Mouse (Mus musculus) right cerebral cortex, adult 2 months (tissue): ENCODE measurements around the gene BC049715.

Source experiments
- DNase-seq, 2 experiments: peaks; one replicate each; pipeline ENCODE4 v3.0.0; 2021 to 2022; ENCODE audit warnings: low spot score in 2 of 2

The BC049715 gene

GRCm38 (mm10) chr6:136808631-136809046, 18.8 kb upstream of the BC049715 start:
- peak; percentile 53 to 54 for DNase-seq

DNA sequence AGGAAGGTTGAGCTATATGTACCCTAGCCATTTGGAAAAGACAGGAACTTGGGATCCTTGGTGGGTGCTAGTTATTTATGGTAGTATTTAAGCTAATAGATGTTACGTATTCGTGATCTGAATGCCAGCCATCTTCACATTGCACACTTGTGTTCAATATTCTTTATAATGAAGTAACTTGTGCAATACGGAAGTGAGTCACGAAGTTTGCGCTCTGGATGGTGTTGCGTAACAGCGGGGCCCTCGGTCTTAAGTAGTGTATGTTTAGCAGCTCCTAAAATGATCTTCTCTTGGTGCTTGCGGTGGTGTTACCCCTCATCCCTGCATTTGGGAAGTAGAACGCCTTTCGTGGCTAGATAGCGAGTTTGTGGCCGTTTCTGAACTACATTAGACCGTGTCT, 18.3 kb upstream of the BC049715 start:
- DNase-seq = peak; percentile 55 to 65

DNA sequence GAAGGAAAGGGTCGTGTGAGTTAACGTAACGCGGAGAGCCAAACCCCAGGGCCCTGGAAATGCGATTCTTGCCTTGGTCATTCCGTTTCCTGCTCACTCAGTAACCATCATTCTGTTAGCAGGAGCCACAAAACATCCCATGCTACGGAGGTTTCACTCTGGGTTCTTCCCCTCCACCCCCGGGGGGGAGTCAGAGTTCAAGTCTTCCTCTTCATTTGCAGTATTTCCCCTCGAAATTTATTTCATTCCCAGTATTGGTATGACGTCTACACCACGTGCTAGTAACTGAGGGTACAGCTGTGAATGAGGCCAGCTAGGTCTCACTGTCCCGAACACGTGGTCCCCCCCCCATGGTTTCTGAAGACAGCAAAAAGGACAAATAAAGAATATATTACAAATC, 17.8 kb upstream of the BC049715 start:
- no peak for DNase-seq

GRCm38 (mm10) chr6:136811196-136811595, 16.2 kb upstream of the BC049715 start:
- DNase-seq = no peak

DNA sequence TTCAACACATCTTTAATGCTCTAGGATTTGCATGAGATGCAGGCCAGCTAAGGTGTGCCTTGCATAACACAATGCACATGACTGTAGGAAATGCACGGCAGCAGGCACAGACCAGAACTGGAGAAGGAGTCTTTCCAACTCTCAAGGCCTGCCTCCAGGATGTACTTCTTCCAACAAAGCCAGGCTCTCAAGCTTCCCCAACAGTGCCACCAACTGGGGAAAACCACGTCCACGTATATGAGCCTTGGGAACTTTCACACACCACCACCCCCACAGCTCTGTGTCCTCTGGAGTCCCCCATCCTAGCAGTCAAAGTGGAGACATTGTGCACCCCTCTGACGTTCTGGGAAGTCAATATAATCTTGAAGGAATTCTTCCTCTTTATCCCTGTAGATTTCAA, 14.3 kb upstream of the BC049715 start:
- DNase-seq = peak in 1 of 2 experiments; percentile 39

- no peak for DNase-seq
These were observed 12.0 kb upstream of the BC049715 start for GRCm38 (mm10) chr6:136815381-136815780.

GRCm38 (mm10) chr6:136816826-136817225, 10.6 kb upstream of the BC049715 start:
- DNase-seq = no peak

DNA sequence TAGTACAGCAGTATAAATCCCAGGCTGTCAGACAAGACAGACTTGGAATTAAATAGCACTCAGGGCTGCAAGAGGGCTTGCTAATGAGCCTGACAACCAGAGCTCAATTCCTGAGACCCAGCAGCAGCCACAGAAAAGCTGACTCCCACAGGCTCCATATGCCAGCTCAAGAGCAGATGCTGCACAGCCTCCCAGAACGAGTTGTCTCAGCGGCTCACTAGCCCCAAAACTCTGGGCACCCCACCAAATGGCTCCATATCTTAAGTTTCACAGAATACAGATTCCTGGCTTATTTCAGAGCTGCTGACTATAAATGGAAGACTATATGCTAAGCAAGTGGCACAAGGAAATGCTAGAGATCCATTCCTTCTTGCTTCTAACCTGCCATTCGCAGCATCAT, 9.9 kb upstream of the BC049715 start:
- DNase-seq = peak; percentile 85

GRCm38 (mm10) chr6:136820381-136820780, 7.0 kb upstream of the BC049715 start:
- no peak for DNase-seq

DNA sequence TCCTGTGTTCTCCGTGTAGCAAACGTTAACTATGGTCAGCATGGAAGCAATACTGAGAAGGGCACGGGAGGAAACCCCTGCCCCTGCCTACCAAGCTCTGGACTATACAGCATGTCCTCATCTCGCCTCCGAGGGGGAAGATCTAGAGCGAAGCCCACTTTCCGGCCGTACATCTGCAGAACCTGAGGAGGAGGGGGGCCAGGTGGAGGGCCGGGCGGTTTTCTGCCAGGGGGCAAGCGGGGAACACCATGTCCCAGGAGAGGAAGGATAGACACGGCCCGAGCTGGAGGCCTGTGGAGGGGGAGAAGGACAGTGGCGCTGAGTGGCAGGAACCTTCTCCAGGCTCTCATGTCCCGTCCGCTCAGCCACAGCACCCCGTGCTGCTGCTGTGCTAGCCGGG, 6.3 kb upstream of the BC049715 start:
- DNase-seq = no peak

- DNase-seq = no peak
These were observed 2.4 kb upstream of the BC049715 start for GRCm38 (mm10) chr6:136824987-136825386.

DNA sequence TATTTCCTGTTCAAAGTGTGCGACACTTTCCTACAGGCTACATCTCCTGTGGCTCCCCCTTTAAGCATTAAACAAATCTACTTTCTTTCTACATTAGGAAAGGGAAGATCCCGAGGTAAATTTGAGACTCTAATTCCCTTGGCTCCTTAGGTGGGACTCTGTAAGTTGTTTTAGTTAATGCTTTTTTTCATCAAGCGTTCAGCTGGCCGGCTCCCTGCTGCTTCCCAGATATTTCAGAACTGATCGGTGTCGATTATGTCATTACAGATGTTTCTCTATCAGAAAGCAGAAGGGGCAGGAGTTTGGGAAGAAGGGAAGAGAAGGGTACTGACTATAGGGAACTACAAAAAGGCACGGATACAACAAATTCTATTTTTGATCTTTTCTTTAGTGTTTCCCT, 310 bp upstream of the BC049715 start:
- DNase-seq = no peak

DNA sequence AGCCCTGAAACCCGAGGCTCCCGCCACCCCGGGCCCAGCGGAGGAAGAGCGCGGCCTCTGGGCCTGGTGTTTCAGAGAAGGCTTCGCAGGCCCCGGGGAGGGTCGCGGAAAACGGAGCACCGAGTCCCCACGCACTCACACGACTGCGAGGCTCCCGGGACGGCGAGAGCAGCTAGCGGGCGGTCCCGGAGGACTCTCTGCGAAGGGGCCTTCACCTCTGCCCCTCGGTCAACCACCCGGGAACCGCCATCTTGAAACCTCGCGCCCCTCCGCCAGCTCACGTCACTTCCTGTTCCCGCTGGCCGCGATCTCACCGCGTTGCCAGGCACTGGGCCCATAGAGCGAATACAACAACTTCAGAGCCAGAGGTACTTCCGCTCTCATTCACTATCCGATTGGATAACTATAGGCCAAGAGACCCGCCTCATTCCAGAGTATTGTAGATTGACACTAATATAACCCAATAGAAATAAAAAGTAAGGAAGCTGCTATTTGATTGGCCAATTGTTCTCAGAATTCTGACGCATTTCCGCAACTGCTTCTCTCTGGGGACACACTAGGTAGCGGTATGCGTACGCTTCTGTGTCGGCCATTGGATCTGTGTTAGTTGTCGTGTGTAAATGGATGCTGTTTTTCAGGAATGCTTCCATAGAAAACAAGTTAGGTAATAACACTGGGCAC, 595 bp downstream of the BC049715 start, which contains the start of gene Wbp11:
Wbp11 (minus strand) TSS at position 353 of the 681 bp plus-strand sequence.
- peak; percentile 96 to 97 for DNase-seq

DNA sequence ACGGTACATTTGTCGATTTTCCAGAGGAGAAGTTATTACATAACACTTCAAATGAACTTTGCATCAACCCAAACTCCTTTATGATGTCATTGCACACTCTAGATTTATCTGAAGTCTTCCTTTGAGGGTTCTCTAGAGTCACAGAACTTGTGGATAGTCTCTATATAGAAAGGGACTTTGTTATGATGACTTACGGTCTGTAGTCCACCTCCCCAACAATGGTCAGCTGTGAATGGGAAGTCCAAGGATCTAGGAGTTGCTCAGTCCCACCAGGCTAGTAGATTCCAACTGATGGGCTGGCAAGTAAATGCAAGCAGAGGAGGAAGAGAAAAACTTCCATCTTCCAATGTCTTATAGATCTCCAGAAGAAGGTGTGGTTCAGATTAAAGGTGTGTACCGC, 1.3 kb downstream of the BC049715 start:
- no peak for DNase-seq

DNA sequence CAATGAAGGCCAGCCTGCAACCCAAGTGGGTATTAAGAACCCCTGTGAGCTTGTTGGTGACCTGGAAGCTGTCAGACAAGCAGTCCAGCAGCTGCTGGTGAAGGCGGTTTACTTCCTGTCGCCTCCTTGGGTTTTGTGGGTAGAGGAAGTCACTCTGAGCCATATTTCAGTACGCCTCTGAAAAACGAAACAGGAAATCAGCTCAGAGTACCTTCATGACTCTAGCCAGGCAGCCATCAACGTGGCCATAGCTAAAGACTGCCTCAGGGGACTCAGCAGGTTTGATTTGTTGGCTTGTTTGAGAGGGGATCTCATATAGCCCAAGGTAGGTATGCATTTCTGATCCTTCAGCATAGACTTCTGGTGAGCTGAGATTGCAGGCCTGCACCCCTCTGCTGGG, 4.3 kb downstream of the BC049715 start:
- no peak for DNase-seq

DNA sequence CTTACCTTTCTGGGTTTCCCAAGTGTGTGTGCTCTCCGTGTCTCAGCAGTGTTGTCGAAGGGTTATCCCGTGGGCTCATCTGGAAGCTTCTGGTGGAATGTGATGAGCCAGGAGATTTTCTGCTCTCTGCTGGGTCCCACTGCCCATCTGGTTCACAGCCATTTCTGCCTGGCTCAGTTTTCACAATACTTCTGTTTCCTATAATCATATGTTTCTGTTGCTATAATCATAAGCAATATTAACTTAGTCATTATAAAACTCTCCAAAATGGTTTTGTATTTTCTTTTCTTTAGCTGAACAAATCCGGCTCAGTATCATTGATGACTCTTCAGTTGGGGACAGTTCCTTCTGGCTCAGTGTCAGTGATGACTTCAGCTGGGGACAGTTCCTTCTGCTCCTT, 7.9 kb downstream of the BC049715 start, which contains the start of gene Smco3:
Smco3 (minus strand) TSS at position 101 of the 400 bp plus-strand sequence.
- no peak for DNase-seq

DNA sequence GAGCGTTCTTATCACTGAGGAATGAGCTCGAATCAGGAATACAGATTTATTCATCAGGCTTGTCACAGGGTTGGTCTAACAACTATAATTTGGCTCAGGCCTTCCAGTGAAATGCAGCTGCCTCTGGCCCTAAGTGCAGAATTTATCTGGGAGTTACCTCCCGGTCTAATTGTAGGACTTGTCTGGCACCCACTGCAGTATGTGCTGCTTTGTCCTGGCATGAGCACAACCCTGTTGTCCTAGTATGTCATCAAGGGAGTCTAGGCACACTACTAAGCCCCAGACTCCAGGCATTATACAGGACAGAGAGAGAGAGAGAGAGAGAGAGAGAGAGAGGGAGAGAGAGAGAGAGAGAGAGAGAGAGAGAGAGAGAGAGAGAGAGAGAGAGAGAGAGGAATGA, 9.9 kb downstream of the BC049715 start:
- no peak for DNase-seq

- no peak for DNase-seq
These were observed 17.5 kb downstream of the BC049715 start for GRCm38 (mm10) chr6:136844903-136845302.

DNA sequence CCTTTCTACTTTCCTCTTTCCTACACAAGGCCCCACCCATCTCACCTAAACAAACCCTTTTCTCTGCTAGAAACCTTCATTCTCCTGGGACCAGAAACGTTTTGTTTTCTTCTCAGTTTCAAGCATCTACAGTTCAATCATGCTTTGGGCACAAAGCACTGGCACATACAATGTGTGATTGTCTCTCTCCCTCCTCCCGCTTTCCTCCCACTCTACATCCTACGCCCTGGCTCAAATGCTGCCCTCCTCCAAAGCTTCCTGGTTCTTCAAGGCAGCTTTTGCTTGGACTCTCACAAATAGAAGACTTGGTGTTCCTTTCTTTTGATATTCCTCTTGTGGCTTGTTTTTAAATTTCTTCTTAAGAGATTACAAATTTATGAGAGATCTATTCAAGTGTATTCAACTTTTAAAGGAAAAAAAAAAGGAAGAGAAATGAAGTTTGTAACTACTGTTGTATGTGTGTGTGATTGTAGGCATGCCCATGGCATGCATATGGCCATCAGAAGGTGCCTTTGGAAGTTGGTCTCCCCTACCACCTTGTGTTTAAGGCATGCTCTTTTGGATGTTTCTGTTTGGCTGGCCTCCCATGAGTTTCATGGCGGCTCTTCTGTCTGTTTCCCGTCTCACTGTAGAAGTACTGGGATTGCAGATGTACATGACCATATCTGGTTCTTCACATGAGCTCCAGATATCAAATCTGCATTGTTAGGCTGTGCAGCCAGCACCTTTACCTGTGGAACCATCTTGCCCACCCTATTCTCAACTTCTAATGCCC, 18.5 kb downstream of the BC049715 start:
- no peak for DNase-seq

DNA sequence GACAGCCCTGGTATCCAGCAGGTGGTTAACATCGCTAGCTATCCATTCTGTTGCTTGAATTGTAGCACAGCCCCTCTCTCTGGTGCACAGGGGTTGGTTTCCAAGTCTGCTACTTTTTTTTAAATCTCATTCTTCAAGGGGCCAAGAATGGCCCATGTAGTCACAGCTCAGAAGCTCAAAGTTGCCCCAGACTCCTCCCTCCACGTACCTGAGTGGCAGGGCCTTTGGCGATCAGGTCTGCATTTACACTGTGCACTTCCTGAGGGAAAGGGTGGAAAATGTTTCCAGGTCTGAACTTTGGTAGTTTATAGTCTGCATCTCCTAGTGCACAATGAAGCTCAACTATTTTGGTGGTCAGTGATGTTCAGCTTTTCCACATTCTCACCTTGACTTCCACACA, 19.8 kb downstream of the BC049715 start:
- no peak for DNase-seq

DNA sequence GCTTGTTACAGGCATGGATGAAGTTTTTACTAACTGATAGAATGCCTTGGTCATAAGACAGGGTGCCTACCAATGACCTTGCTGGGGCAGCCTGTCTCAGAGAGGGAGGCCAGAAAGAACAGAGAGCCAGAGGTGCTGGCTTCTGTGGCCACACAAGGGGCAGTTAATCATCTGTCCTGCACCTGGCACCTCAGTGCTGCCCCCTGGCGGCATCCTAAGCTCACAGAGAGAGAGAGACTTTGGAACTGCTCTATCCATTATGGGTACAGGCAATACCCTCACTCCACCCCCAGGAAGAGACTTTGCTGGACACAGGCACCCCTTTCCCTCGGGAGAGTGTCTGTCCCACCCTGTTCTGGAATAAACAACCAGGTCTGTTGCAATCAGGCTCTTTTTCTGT, 20.4 kb downstream of the BC049715 start:
- DNase-seq = peak; percentile 27 to 40

DNA sequence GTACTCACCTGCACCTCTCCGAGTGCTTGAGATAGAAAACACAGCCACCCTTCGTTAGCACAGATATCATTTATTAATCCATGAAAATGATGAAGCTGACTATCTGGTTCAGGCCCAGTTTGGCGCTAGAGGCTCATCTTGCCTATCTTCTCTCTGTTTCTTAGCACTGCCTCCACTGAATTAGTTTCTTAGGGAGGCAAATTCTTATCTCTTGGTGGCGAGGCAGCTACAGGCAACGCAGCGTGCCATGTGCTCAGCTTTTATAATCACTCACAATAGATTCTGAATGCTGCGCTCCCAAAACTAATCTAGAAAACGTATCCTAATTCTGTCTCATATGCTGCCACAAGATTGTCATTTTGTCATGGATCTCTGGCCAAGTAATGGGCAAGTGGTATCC, 21.0 kb downstream of the BC049715 start:
- DNase-seq = no peak

DNA sequence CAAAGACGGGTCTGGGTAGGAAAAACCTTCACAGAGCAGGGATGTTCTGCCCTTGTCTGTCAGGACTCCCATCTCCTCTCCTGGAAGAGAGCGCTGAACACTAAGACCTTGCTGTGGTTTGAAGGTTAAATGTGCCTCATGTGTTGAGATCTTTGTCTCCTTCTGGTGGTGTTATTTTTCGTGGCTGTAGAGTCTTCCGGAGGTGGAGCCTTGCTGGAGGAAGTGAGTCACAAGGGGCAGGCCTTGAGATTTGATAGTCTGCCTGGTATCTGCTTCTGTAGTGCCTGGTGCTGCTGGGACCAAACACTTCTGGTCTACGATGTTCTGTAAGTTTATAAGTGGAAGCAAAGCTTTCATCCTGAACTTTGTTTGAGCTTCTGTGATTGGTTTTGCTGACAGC, 21.5 kb downstream of the BC049715 start:
- DNase-seq = no peak
